16 mouse cellular contexts compared by ENCODE assay signal in genomic region chr14:30105551-30105950, GRCm38 (mm10).
DNase-seq lines count a peak whose midpoint lies in the region; ATAC-seq lines count a peak whose summit lies in the region.
"Had no signal": no experiment of that assay in that cellular context is flagged by ENCODE, and none has a peak within 500 bp of the region (broad histone marks: within the 10 kb centered on the region; RNA-seq: fewer than 3 reads in every experiment).

No protein-coding gene starts in this region.

- H3K4me1 ChIP-seq in forebrain, embryonic 15.5 days, result peaks cover 12% of the 10 kb centered on the region
- no peaks in the 10 kb centered on the region for H3K4me1 ChIP-seq in forebrain, embryonic 10.5 days
- H3K4me1 ChIP-seq in midbrain, embryonic 14.5 days (ENCODE audit: control insufficient read depth, insufficient read depth, low read length), result no peaks in the 10 kb centered on the region
- H3K4me1 ChIP-seq in midbrain, embryonic 13.5 days (replicated peaks), result no peaks in the 10 kb centered on the region
- peaks cover 14% of the 10 kb centered on the region for H3K4me1 ChIP-seq in forebrain, embryonic 16.5 days (replicated peaks; ENCODE audit: control insufficient read depth, insufficient read depth, low read length)
- H3K4me1 ChIP-seq: limb, embryonic 12.5 days had no signal

- no peaks in the 10 kb centered on the region for H3K36me3 ChIP-seq in forebrain, embryonic 15.5 days
- no peaks in the 10 kb centered on the region for H3K36me3 ChIP-seq in forebrain, embryonic 10.5 days (replicated peaks)
- 0 out of 2 replicates have a peak, but pooled peaks cover 5% of the 10 kb centered on the region for H3K36me3 ChIP-seq in midbrain, embryonic 14.5 days (ENCODE audit: control insufficient read depth, insufficient read depth, low read length)
- no peaks in the 10 kb centered on the region for H3K36me3 ChIP-seq in midbrain, embryonic 13.5 days
- no peaks in the 10 kb centered on the region; the same call in 1 of the 2 replicates for H3K36me3 ChIP-seq in forebrain, embryonic 16.5 days (ENCODE audit: control insufficient read depth, insufficient read depth)
- H3K36me3 ChIP-seq: limb, embryonic 12.5 days; stomach, embryonic 15.5 days had no signal

- H3K4me3 ChIP-seq in forebrain, embryonic 15.5 days, result no peak overlapping the region
- no peak overlapping the region for H3K4me3 ChIP-seq in forebrain, embryonic 10.5 days
- no peak overlapping the region for H3K4me3 ChIP-seq in midbrain, embryonic 14.5 days (replicated peaks; ENCODE audit: low read depth, low read length)
- H3K4me3 ChIP-seq in midbrain, embryonic 13.5 days (replicated peaks), result no peak overlapping the region
- no peak overlapping the region for H3K4me3 ChIP-seq in forebrain, embryonic 16.5 days (replicated peaks; ENCODE audit: low read length)
- H3K4me3 ChIP-seq: erythroblast, embryonic 14.5 days; heart, embryonic 10.5 days; limb, embryonic 12.5 days; stomach, embryonic 15.5 days had no signal

- intact Hi-C loops in heart, postnatal 36 days (cut with DNase I), result no loop called here
- intact Hi-C loops in heart, postnatal 10 days (cut with DNase I), result no loop called here

- H3K27ac ChIP-seq in forebrain, embryonic 15.5 days (replicated peaks), result peak overlapping the region; percentile 77
- H3K27ac ChIP-seq in forebrain, embryonic 10.5 days, result no peak overlapping the region
- no peak overlapping the region for H3K27ac ChIP-seq in midbrain, embryonic 14.5 days (replicated peaks; ENCODE audit: low read depth, low read length)
- H3K27ac ChIP-seq in midbrain, embryonic 13.5 days, result no peak overlapping the region
- H3K27ac ChIP-seq in forebrain, embryonic 16.5 days (ENCODE audit: low read length), result peak overlapping the region; percentile 11
- H3K27ac ChIP-seq: limb, embryonic 12.5 days; stomach, embryonic 15.5 days had no signal

- peak; percentile 93 for ATAC-seq in forebrain, embryonic 15.5 days (replicated peaks)
- no peak for ATAC-seq in midbrain, embryonic 14.5 days (ENCODE audit: low FRiP score, low TSS enrichment)
- ATAC-seq in midbrain, embryonic 13.5 days, result no peak
- peak; percentile 92 for ATAC-seq in forebrain, embryonic 16.5 days

- no peak overlapping the region for H3K4me2 ChIP-seq in forebrain, embryonic 15.5 days (replicated peaks)
- no peak overlapping the region for H3K4me2 ChIP-seq in midbrain, embryonic 14.5 days (ENCODE audit: low read length)
- H3K4me2 ChIP-seq in midbrain, embryonic 13.5 days (replicated peaks), result no peak overlapping the region
- H3K4me2 ChIP-seq in forebrain, embryonic 16.5 days (ENCODE audit: low read length), result no peak overlapping the region
- H3K4me2 ChIP-seq: limb, embryonic 12.5 days; stomach, embryonic 15.5 days had no signal

- H3K27me3 ChIP-seq in forebrain, embryonic 15.5 days, result no peaks in the 10 kb centered on the region
- H3K27me3 ChIP-seq in forebrain, embryonic 10.5 days (ENCODE audit: poor library complexity, severe bottlenecking), result no peaks in the 10 kb centered on the region
- H3K27me3 ChIP-seq in midbrain, embryonic 14.5 days (ENCODE audit: control insufficient read depth, insufficient read depth, low read length), result no peaks in the 10 kb centered on the region
- no peaks in the 10 kb centered on the region for H3K27me3 ChIP-seq in midbrain, embryonic 13.5 days
- no peaks in the 10 kb centered on the region for H3K27me3 ChIP-seq in forebrain, embryonic 16.5 days (replicated peaks; ENCODE audit: control insufficient read depth, insufficient read depth, low read length)
- H3K27me3 ChIP-seq: limb, embryonic 12.5 days; stomach, embryonic 15.5 days had no signal

- 31% methylated on average over 6 of the region's 6 CpGs for WGBS in forebrain, embryonic 15.5 days
- 77% methylated on average over 6 of the region's 6 CpGs for WGBS in forebrain, embryonic 10.5 days
- WGBS in midbrain, embryonic 14.5 days, result 71% methylated on average over 6 of the region's 6 CpGs
- WGBS in midbrain, embryonic 13.5 days, result 78% methylated on average over 6 of the region's 6 CpGs
- 30% methylated on average over 6 of the region's 6 CpGs for WGBS in forebrain, embryonic 16.5 days

- H3K9me3 ChIP-seq in forebrain, embryonic 15.5 days, result no peaks in the 10 kb centered on the region
- no peaks in the 10 kb centered on the region for H3K9me3 ChIP-seq in forebrain, embryonic 10.5 days
- H3K9me3 ChIP-seq in midbrain, embryonic 14.5 days (ENCODE audit: control insufficient read depth, low read length), result no peaks in the 10 kb centered on the region
- no peaks in the 10 kb centered on the region for H3K9me3 ChIP-seq in midbrain, embryonic 13.5 days
- H3K9me3 ChIP-seq in forebrain, embryonic 16.5 days (ENCODE audit: control insufficient read depth, low read length), result no peaks in the 10 kb centered on the region
- H3K9me3 ChIP-seq: heart, embryonic 10.5 days; limb, embryonic 12.5 days; stomach, embryonic 15.5 days had no signal

- no peak overlapping the region for H3K9ac ChIP-seq in forebrain, embryonic 15.5 days (replicated peaks)
- no peak overlapping the region for H3K9ac ChIP-seq in midbrain, embryonic 14.5 days (replicated peaks; ENCODE audit: low read length)
- no peak overlapping the region for H3K9ac ChIP-seq in midbrain, embryonic 13.5 days (replicated peaks)
- no peak overlapping the region for H3K9ac ChIP-seq in forebrain, embryonic 16.5 days (replicated peaks; ENCODE audit: low read depth, low read length)
- H3K9ac ChIP-seq: limb, embryonic 12.5 days; stomach, embryonic 15.5 days had no signal

- DNase-seq in forebrain, embryonic 10.5 days (ENCODE audit: extremely low spot score, low spot score), result no peak
- peak; percentile 2 for DNase-seq in midbrain, embryonic 14.5 days
- DNase-seq in heart, postnatal 36 days, result no peak
- DNase-seq in heart, postnatal 10 days, result no peak
- no peak for DNase-seq in testis, postnatal 10 days (ENCODE audit: low spot score)
- DNase-seq: adrenal gland, adult 2 months; kidney, adult 8-10 months; lung, postnatal 36 days; thymus, postnatal 25 days had no signal

Comparison
In these comparisons a context has a peak if more than half of its experiments do, and no peak if none do; other contexts are left out.
1. H3K27ac ChIP-seq: peak in forebrain, embryonic 15.5 days (single experiment) and forebrain, embryonic 16.5 days (single experiment); none in forebrain, embryonic 10.5 days (single experiment), midbrain, embryonic 14.5 days (single experiment) and midbrain, embryonic 13.5 days (single experiment).
2. ATAC-seq: peak in forebrain, embryonic 15.5 days (single experiment) and forebrain, embryonic 16.5 days (single experiment); none in midbrain, embryonic 14.5 days (single experiment) and midbrain, embryonic 13.5 days (single experiment).